Mouse (Mus musculus) lung, postnatal 4 days (tissue): ENCODE results near the gene Dctpp1.
A peak's percentile ranks its signal among the peaks of the same experiment; 100 is the strongest.
"Not testable (repeated sequence)": the region's sequence is repeated elsewhere in the genome, so short reads cannot be mapped to it uniquely, and the experiment has no call there.

ENCODE experiments used
- DNase-seq, 2 experiments: peaks; one replicate each; pipeline ENCODE4 v3.0.0; 2021

The Dctpp1 gene

GRCm38 (mm10) chr7:127263526-127263925, 3.0 kb upstream of the Dctpp1 start:
- DNase-seq = no peak

- peak in 1 of 2 experiments; percentile 65 for DNase-seq
These were observed 1.9 kb upstream of the Dctpp1 start for GRCm38 (mm10) chr7:127262218-127262961.

- DNase-seq = no peak
These were observed 1.2 kb downstream of the Dctpp1 start for GRCm38 (mm10) chr7:127259186-127259905.

- DNase-seq = no peak
These were observed 4.0 kb downstream of the Dctpp1 start for GRCm38 (mm10) chr7:127256518-127256917.

GRCm38 (mm10) chr7:127255965-127256364, 4.5 kb downstream of the Dctpp1 start:
- DNase-seq = no peak

GRCm38 (mm10) chr7:127255008-127255407, 5.5 kb downstream of the Dctpp1 start:
- DNase-seq = no peak

- peak; percentile 96 to 98 for DNase-seq
These were observed 6.4 kb downstream of the Dctpp1 start for GRCm38 (mm10) chr7:127253821-127254769.

- no peak for DNase-seq
These were observed 7.2 kb downstream of the Dctpp1 start for GRCm38 (mm10) chr7:127253341-127253740.

- DNase-seq = peak in 1 of 2 experiments; percentile 33
These were observed 8.1 kb downstream of the Dctpp1 start for GRCm38 (mm10) chr7:127252414-127252813.

- DNase-seq = not testable (repeated sequence)
These were observed 10.0 kb downstream of the Dctpp1 start for GRCm38 (mm10) chr7:127250511-127250910.

GRCm38 (mm10) chr7:127244658-127245510, 15.6 kb downstream of the Dctpp1 start:
- DNase-seq = no peak

GRCm38 (mm10) chr7:127243870-127244657, 16.4 kb downstream of the Dctpp1 start, which contains the start of gene Zfp771:
Zfp771 (plus strand) TSS chr7:127244274.
- peak; percentile 95 to 97 for DNase-seq

GRCm38 (mm10) chr7:127243361-127243867, 17.1 kb downstream of the Dctpp1 start:
- no peak for DNase-seq

GRCm38 (mm10) chr7:127234777-127235176, 25.7 kb downstream of the Dctpp1 start:
- no peak for DNase-seq

- no peak for DNase-seq
These were observed 26.7 kb downstream of the Dctpp1 start for GRCm38 (mm10) chr7:127233765-127234164.

GRCm38 (mm10) chr7:127233368-127233749, 27.1 kb downstream of the Dctpp1 start:
- DNase-seq = no peak

- peak; percentile 88 to 91 for DNase-seq
These were observed 27.7 kb downstream of the Dctpp1 start, which contains the start of the genes Zfp553 and Sept1 for GRCm38 (mm10) chr7:127232622-127233367. Zfp553 (plus strand) TSS chr7:127233061. Sept1 (minus strand) TSS chr7:127233130.

GRCm38 (mm10) chr7:127231826-127232621, 28.5 kb downstream of the Dctpp1 start:
- DNase-seq = no peak

GRCm38 (mm10) chr7:127231376-127231775, 29.1 kb downstream of the Dctpp1 start:
- no peak for DNase-seq
